Mouse (Mus musculus) layer of hippocampus, adult 11-12 months (tissue): Measurements from ENCODE around the gene Fbxl8.
"Not testable (repeated sequence)": the region's sequence is repeated elsewhere in the genome, so short reads cannot be mapped to it uniquely, and the experiment has no call there.

ENCODE experiments used
- DNase-seq: peaks from one replicate; pipeline ENCODE4 v3.0.0; 2022; ENCODE audit warnings: low spot score

Fbxl8 gene

DNA sequence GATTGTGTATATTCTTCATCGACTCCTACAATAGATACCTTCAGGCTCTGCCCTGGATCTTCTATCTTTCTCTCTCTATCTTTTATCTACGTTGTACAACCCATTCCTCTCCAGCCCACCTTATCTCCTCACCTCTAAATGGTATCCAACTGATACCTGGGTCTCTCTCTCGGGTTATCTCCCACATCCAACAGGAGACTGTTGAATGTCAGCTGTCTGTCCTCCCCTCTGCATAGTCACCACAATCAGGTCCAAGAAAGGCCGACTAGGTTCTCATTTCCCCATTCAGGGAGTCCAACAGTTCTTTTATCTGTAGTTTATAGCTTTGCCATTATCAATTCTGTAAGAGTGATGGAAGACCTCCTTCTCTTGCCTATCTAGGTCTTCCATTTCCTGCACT is 17.8 kb downstream of the Fbxl8 start:
- DNase-seq: no peak

DNA sequence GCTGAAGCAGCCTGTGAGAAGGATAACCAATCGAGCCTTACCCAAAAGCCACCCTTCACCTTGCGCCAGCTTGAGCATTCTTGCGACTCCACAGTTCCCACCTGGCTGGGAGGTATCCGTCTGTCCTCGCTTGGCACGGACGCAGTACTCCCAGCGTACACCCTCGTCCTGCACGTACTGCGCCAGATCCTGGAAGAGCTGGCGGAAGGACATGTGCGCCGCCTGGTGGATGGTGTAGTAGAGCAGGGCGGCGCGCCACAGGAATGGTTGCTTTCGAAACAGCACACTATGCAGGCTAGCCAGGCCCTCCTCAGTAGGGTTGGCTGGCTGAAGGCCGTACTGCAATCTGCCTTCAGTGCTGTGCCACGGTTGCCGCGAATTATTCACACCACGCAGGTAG is 18.6 kb downstream of the Fbxl8 start:
- peak; percentile 50 for DNase-seq

DNA sequence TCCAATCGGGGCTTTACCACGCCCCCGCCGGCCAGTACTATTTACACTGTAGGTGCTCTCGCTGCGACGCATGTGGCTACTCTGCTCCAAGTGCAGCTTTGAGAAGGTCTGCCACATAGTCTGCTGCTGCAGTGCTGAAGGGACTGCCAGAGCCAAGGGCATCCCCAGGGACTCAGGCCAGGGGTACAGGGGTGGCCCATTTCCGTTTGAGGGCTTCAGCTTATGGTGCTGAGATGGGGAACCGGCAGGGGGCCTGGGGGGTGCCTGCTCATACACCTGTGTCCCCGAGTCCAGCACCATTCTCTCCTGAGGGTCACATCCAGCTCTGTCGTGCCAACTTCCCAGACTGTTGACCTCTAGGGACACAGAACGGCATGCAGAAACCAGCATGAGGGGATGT is 21.1 kb downstream of the Fbxl8 start:
- no peak for DNase-seq

DNA sequence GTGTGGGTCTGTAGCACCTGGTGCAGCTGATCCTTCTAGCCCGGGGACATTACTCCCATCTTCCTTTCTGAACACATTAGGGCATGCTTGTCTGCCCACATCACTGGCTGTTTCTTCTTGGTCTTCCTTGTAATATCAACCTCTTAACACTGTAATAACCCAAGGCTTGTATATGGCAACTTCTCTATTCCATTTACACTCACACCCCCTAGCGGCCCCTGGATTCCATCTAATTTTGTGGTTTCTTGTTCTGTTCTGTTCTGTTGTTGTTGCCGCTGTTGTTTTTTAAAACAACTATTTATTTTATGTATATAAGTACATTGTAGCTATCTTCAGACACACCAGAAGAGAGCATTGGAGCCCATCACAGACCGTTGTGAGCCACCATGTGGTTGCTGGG is 22.5 kb downstream of the Fbxl8 start:
- no peak for DNase-seq

DNA sequence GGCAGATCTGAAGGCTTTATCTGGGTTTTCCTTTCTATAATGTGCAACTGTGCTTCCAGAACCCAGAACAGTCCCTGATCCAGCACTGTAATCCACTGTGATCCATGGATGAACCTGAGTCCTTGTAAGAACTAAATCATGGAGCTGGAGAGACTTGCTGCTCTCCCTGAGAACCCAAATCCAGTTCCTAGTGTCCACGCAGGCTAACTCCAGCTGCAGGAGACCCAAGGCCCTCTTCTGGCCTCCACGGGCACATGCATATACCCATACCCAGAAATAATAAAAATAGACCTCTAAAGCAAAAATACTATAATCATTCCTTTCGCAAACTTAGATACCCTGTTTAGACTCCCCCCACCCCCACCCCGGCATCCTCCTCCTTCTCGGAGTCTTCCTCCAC is 23.8 kb downstream of the Fbxl8 start:
- DNase-seq: no peak

DNA sequence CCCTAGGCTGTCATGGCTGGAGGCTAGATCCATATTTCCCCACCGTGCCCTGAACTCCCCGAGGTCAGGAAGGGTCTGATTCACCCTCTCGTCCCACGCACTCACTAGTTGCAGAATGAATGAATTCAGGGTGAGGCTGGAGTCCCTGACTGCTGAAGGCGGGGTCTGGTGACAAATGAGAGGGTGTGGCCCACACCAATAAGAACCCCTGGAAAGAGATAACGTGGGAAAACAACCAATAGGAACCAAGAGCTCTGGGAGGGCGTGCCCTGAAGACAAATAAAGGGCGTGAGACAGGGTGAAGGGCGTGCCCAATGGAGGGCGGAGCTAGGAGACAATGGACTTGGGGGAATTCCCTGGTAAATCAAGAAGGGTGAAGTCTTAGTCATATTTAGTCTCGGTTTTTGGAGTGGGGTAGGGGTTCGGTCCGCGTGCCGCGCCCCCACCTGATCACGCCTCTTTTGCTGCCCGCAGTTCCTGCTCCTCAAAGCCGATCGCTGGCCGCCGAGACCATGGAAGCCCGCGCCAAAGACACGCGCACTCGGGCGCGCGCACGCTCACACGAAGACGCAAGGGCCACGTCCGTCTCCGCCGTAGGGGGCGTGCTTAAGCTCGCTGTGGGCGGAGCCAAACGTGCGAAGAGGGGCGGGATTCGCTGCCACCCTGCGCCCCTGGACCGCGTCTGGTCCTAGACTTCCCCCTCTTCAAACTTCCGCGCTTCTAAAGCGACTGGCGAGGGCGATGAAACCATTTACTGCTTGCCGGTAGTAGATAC is 24.7 kb downstream of the Fbxl8 start:
- peak; percentile 96 for DNase-seq

DNA sequence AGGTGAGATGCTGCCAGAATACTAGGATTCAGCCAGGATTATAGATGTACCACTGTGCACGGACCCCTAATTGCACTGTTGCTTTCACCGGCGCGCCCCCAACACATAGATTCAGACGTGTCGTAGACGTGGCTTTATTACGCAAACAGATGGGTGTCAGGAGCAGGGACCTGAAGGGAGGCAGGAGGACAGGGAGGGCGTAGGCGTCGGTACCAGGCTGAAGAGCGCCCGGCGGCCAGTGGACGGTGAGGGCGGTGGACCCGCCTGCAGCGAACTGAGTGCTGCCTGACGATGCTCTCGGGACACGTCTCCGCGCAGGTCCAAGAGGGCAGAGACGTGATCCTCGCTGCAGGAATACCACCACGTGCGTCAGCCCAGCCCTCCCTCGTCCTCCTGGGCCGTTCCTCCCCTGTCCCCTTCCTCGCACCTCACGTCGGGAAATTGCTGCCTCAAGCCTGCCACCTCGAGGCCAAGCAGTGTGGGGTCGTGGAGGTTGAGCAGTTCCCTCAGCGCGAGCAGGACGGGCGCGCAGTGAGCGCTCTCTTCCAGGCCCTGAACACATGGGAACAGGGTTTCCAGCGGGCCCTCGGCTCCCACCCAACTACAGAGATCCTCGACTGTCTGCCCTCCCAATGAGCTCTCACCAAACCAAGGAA is 25.5 kb downstream of the Fbxl8 start, which contains the start of gene 4931428F04Rik:
TSS of gene 4931428F04Rik (minus strand) at position 60 of the 656 bp plus-strand sequence.
- peak; percentile 45 for DNase-seq

DNA sequence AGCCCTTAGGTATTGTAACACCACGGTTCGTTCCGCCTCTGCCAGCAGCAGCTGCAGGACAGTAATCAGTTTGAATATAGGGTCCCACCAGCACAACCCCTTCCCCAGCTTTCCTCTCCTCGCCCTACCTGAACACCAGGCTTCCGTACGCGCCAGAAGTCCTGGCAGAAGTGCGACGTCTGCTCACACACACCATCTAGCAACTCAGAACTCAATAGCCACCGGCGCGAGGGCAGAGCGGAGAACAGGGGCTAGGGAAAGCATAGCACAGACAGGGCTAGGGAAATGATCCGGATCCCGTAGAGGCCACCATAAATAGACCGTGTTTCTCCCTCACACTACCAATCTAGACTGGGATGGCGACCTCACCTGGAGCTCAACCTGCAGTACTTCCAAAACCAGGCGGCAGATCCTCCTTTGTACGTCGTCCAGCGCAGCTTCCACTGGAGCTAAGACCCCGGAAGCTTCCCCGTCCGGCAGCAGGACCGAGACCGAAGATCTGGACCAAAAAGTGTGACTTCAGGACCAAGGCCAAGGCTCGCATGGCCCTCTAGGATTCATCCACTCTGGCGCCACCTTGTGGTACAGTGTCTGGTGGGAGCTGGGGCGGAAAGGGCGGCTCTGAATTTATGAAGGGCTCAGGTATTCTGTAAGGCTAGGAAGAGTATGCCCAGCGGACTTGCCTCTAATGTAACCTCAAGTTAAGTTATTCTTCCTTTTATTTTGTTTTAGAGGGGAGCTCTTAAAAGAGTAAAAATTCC is 26.3 kb downstream of the Fbxl8 start:
- DNase-seq: peak; percentile 86

DNA sequence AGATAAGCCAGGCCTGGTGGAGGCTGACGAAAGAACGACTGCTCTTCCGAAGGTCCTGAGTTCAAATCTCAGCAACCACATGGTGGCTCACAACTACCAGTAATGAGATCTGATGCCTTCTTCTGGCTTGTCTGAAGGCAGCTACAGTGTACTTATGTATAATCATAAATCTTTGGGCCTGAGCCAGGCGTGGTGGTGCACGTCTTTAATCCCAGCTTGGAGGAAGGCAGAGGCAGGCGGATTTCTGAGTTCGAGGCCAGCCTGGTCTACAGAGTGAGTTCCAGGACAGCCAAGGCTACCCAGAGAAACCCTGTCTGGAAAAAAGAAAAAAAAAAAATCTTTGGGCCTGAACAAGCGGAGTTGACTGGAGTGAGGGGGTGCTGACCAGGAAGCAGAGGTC is 26.9 kb downstream of the Fbxl8 start:
- DNase-seq: not testable (repeated sequence)

DNA sequence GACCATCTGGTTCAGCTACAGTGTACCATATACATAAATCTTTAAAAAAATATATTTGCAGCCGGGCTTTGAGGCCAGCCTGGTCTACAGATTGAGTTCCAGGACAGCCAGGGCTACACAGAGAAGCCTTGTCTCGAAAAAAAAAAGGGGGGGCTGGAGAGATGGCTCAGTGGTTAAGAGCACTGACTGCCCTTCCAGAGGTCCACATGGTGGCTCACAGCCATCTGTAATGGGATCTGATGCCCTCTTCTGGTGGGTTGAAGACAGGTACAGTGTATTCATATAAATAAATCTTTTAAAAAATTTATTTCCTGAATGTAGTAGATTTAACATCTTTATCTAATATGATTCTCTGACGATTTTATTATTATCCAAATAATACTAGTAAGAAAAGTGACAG is 27.4 kb downstream of the Fbxl8 start:
- not testable (repeated sequence) for DNase-seq

DNA sequence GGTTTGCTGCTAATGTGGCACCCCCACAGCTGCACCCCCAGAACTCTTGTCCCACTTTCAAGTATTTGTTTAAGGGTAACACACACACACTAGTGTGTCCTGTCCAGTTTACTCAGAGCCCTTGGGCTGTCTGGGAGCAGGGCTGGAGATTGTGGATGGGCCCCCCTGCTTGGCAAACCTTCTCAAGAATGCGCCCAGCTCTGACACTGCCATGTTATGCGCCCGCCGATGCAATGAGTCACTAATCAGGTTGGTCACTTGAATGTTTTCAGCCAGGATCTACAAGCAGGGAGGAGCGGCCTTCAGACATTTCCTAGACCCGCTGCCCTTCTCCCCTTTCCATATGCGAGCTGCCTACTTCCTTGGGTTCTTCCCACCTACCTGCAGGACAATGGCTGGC is 28.0 kb downstream of the Fbxl8 start:
- DNase-seq: no peak

DNA sequence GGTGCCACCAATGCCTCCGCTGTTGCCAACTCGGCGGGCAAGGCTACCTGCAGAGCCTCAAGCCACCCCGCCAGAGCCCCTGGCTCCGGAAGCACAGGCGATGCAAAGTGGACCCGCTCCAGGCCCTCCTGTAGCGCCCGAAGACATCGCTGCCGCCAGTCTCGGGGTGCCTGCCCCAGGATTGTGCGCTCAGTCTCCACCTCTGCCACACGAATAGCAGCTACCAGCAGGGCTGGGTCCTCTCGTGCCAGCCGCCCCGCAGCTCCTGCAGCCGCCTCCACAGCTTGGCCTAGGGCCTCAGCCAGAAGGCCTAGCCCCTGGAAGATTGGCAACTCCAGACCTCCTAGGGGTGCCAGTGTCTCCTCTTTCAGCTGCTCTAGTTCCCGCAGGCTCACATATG is 29.0 kb downstream of the Fbxl8 start:
- DNase-seq: no peak

DNA sequence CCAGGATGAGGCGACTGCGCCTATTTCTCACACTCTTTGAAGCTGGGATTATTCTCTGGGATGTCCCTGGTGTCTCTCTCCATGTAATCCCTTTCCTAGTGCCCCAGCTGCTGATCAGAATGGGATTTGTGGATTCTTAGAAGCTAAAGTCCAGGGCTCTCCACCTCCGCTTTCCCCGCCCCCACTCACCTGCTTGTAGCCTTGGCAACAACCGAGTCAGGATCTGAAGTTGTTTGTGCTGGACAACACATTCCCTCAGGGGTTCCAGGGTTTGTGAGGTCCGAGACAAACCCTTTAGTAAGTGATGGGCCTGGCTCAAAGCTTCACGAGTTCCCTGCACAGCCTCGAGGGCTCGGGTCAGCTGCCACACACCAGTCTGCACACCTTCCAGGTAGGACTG is 30.3 kb downstream of the Fbxl8 start:
- DNase-seq: no peak

DNA sequence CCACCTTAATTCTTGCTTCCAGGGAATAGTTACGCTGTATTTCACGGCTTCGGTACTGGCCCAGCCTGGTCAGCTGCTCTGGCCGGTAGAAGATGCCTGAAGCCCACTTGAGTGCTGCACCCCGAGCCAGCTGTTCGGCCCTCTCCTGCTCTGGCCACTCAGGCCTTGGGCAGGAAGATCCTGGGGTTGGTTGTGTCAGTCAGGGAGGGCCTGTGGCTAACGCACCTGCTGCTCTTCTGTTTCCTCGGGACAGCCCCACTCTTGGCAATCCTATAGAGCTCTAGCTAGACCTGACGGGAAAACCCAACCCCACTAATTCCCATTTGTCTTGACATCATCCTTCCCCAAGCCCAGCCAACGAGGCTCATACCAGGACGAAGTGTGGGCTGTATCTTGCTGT is 30.8 kb downstream of the Fbxl8 start:
- no peak for DNase-seq

DNA sequence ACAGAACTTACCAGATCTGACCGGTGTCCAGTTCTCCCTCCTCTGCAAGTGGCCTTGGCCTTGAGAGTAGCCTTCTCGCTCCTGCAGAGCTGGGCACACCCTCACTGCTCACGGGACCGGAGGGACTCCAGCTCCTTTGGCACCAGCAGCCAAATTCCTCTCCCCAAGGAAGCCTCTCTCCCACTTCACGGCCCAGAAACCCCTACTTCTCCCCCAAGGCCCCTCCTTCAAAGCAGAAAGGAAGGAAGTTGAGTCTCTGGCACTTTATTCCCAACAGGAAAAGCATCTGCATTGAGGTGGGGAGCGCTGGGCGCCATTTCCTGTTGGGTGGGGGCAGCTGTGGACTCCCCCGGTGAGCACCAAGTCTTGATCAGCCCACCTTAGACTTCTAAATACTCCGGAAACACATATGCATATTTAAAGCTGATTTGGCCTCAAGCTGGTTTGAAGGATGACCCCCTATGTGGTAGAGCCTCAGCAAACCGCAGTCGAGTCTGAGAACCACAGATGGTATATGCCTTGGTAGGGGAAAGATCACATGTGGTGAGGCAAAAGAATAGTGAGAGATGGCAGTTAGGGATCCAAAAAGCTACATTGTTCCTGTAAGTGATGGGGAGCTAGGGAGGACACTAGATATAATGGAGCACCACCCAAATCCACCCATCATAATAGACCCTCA is 31.6 kb downstream of the Fbxl8 start, which contains the start of gene Exoc3l:
TSS of gene Exoc3l (minus strand) at position 207 of the 679 bp plus-strand sequence.
- no peak for DNase-seq

DNA sequence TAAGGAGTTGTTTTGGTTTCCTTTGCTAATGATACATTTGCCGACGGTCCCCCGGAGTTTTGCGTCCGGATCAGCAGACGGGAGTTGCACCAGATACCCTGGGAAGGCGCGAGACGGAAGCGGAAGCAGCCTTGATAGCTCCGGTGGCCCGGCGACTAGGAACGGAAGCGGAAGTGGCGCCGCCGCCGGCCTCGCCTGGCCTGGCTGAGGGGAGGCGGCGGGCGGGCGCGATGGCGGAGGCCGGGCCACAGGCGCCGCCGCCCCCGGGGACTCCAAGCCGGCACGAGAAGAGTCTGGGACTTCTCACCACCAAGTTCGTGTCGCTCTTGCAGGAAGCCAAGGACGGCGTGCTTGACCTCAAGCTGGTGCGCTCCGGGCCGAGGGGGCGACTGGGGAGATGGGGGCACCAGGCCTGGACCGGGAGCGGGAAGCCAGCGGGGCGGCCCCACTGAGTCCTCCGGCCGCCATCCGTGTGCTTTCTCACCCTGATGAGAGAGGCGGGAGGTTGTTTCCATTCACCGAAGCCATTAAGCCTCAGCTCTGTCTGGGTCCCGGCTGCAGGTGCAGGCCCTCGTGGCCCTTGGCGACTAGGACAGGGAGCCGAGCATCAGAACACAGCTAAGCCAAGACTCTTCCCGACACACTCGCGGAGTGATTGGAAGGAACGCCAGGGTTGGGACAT is 33.2 kb downstream of the Fbxl8 start, which contains the start of gene E2f4:
TSS of gene E2f4 (plus strand) at position 153 of the 682 bp plus-strand sequence.
- peak; percentile 93 for DNase-seq

DNA sequence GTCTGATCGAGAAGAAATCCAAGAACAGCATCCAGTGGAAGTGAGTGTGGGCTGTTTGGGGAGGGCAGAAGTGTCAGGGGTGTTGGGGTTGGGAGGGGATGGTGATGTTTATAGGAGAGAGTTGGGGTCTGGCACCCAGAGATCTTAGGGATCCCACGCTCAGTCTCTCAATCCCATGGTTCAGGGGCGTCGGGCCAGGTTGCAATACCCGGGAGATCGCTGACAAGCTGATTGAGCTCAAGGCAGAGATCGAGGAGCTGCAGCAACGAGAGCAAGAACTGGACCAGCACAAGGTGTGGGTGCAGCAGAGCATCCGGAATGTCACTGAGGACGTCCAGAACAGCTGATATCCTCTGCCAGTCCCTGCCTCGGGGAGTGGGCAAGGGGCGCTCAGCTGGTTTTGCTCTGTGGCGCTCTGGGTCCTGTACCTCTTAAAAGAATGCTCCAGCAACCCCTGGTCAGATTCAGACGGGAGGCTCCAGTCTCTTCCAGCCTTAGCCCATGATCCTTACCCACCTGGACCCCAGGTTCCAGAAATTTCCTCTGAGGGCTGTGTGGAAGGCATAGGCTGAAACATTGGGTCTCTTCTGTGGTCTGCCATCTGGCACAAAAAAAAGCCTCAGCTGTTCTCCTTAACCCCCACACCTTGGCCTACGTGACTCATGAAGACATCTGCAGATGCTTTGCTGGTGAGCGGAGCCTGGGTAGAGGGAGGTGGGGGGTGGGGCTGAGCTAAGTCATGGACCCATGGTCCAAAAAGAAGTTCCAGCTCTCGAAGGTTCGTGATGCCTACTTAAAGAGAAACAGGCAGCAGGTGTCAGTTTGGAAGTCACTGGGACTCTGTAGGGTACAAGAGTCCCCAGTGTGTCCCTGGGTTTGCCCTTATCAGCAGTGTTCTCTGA is 34.2 kb downstream of the Fbxl8 start:
- DNase-seq: no peak

DNA sequence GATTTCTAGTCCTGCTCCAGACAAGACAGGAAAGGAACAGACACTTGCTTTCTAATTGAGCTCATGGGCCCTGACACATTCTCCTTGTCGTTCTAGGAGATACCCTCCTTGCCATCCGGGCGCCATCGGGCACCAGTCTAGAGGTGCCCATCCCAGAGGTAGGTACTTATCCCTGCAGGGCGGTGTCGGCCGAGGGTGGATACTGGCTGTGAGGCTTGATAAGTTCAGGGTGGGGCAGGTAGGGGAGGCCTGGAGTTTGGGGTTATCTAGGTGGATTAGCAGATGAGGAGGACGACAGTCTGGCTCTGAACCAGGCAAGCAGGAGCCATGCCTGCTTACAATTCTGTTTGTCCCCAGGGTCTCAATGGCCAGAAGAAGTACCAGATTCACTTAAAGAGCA is 35.5 kb downstream of the Fbxl8 start:
- no peak for DNase-seq

DNA sequence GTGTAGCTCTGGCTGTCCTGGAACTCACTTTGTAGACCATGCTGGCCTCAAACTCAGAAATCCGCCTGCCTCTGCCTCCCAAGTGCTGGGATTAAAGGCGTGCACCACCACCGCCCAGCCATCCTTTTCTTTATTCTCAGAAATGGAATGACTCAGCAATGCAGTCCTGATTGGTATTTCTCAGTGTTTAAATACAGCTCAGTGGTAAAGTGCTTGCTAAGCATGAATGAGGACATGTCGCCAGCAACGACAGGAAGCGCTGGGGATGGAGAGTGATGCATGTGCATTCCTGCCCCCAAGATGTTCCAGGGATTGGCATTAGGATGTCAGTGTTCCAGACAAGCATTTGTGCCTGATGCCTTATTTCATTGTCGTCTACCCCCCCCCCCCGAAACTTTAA is 38.9 kb downstream of the Fbxl8 start:
- DNase-seq: no peak

DNA sequence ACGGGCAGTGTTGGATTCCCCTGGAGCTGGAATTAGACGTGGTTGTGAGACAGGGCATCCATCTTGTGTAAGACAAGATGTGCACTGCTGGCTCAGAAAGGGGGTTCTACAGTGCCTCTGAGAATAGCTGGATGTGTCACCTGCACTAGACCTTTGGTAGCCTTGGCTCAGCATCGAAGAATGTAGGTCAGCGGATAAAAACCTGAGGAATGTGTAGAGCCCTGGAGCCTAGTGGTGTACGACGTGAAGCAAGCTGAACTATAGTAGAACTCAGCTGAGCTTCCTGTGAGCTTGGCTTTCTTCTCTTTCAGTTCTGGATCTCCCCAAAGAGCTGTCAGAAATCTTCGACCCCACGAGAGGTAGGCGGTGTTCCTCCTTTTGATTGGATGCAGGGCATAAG is 39.4 kb downstream of the Fbxl8 start:
- DNase-seq: no peak
